Mouse (Mus musculus): ENCODE measurements around the gene Rps7. TPM values are rescaled to one million over a fixed set of nuclear protein-coding genes. Genes with fewer than 3 reads are reported as not detected.

The Rps7 gene
- total and polyA plus RNA-seq, 3 experiments, result 753 to 3,047 (median 2,570) TPM

- Histone ChIP-seq H3K4me2 (ENCODE audit: insufficient read depth, low read depth, poor library complexity, severe bottlenecking) (no peak overlapping the region), H3K36me3 (replicated peaks in 1 of 2; ENCODE audit: control insufficient read depth in 1 of 2, insufficient read depth in 1 of 2, low read length in 1 of 2) (peaks cover 7 to 14% of the 10 kb centered on the region in 2 experiments), H3K79me2 (replicated peaks; ENCODE audit: control insufficient read depth, extremely low read depth, insufficient read depth, poor library complexity, severe bottlenecking) (no peaks in the 10 kb centered on the region), H3K4me3 (replicated peaks in 1 of 3; ENCODE audit: low read depth in 2 of 3, low read length in 2 of 3, poor library complexity in 1 of 3) (no peak overlapping the region), H3K9ac (ENCODE audit: insufficient read depth, low read depth) (no peak overlapping the region), H3K4me1 (ENCODE audit: control insufficient read depth in 1 of 2, insufficient read depth in 2 of 2) (peaks cover 0 to 15% of the 10 kb centered on the region in 2 experiments; a peak in 2 of 4 replicates), H3K27me3 (replicated peaks) (peaks cover 25% of the 10 kb centered on the region), H3K27ac (ENCODE audit: insufficient read depth, low read depth) (no peak overlapping the region), H3K9me3 (replicated peaks; ENCODE audit: low read length) (no peaks in the 10 kb centered on the region)
- in situ Hi-C loops (cut with MboI; ENCODE audit: low pct_ligation_motif_present, low pct_unique_long_range_greater_than_20kb, low sequenced_read_pairs) (no loop called here), dilution Hi-C loops (cut with MboI; ENCODE audit: extremely low pct_ligation_motif_present, extremely low pct_unique_long_range_greater_than_20kb, low sequenced_read_pairs) (no loop called here)
- DNase-seq (ENCODE audit: extremely low read depth), result no peak
- no peak for TF ChIP-seq ELF1 (IDR thresholded peaks at IDR 0.05; ENCODE audit: low read depth, low read length)
Observed at GRCm38 (mm10) chr12:28624251-28624650, 11.5 kb downstream of the Rps7 start.

- dilution Hi-C loops (cut with MboI; ENCODE audit: extremely low pct_ligation_motif_present, extremely low pct_unique_long_range_greater_than_20kb, low sequenced_read_pairs) (no loop called here), in situ Hi-C loops (cut with MboI; ENCODE audit: low pct_ligation_motif_present, low pct_unique_long_range_greater_than_20kb, low sequenced_read_pairs) (no loop called here)
- Histone ChIP-seq H3K4me2 (ENCODE audit: insufficient read depth, low read depth, poor library complexity, severe bottlenecking) (no peak within 1 kb of the TSS), H3K79me2 (replicated peaks; ENCODE audit: control insufficient read depth, extremely low read depth, insufficient read depth, poor library complexity, severe bottlenecking) (no peaks in the 10 kb centered on the region), H3K4me1 (ENCODE audit: control insufficient read depth in 1 of 2, insufficient read depth in 2 of 2) (peaks cover 0 to 7% of the 10 kb centered on the region in 2 experiments; a peak in 1 of 4 replicates), H3K4me3 (replicated peaks in 1 of 3; ENCODE audit: low read depth in 2 of 3, low read length in 2 of 3, poor library complexity in 1 of 3) (no peak within 1 kb of the TSS), H3K27me3 (replicated peaks) (peaks cover 28% of the 10 kb centered on the region), H3K9me3 (replicated peaks; ENCODE audit: low read length) (no peaks in the 10 kb centered on the region), H3K27ac (ENCODE audit: insufficient read depth, low read depth) (no peak within 1 kb of the TSS), H3K9ac (ENCODE audit: insufficient read depth, low read depth) (no peak within 1 kb of the TSS), H3K36me3 (replicated peaks in 1 of 2; ENCODE audit: control insufficient read depth in 1 of 2, insufficient read depth in 1 of 2, low read length in 1 of 2) (peaks cover 0 to 3% of the 10 kb centered on the region in 2 experiments)
- TF ChIP-seq BHLHE40 (IDR thresholded peaks at IDR 0.05; ENCODE audit: low read depth, low read length), result no peak
- no peak for TF ChIP-seq ZKSCAN1 (IDR thresholded peaks at IDR 0.05; ENCODE audit: borderline replicate concordance, low read depth, low read length)
- TF ChIP-seq MAZ (IDR thresholded peaks at IDR 0.05; ENCODE audit: low read depth, low read length), result no peak
- no peak for TF ChIP-seq MAX (IDR thresholded peaks at IDR 0.05; ENCODE audit: low read length)
- no peak for TF ChIP-seq GABPA (IDR thresholded peaks at IDR 0.05; ENCODE audit: insufficient replicate concordance, low read depth, low read length)
- TF ChIP-seq TCF12 (IDR thresholded peaks at IDR 0.05; ENCODE audit: low read depth, low read length), result no peak
- no peak for TF ChIP-seq E2F4 (IDR thresholded peaks at IDR 0.05; ENCODE audit: insufficient replicate concordance, low read depth, low read length)
- no peak for TF ChIP-seq RAD21 (IDR thresholded peaks at IDR 0.05; ENCODE audit: low read depth, low read length)
- TF ChIP-seq ETS1 (conservative IDR thresholded peaks at IDR 0.05; ENCODE audit: low read depth, low read length), result no peak
- TF ChIP-seq MXI1 (IDR thresholded peaks at IDR 0.05; ENCODE audit: low read depth, low read length), result no peak
- no peak for TF ChIP-seq PAX5 (IDR thresholded peaks at IDR 0.05; ENCODE audit: low read length)
- no peak for DNase-seq (ENCODE audit: extremely low read depth)
Observed at GRCm38 (mm10) chr12:28623195-28623594, 12.6 kb downstream of the Rps7 start, which contains the start of gene Colec11. TSS of gene Colec11 (minus strand) at chr12:28623377.

GRCm38 (mm10) chr12:28622641-28623040, 13.1 kb downstream of the Rps7 start:
- no peak overlapping the region for H3K27ac ChIP-seq (ENCODE audit: insufficient read depth, low read depth)
- dilution Hi-C loops (cut with MboI; ENCODE audit: extremely low pct_ligation_motif_present, extremely low pct_unique_long_range_greater_than_20kb, low sequenced_read_pairs) (no loop called here), in situ Hi-C loops (cut with MboI; ENCODE audit: low pct_ligation_motif_present, low pct_unique_long_range_greater_than_20kb, low sequenced_read_pairs) (no loop called here)
- H3K4me3 ChIP-seq (replicated peaks in 1 of 3; ENCODE audit: low read depth in 2 of 3, low read length in 2 of 3, poor library complexity in 1 of 3), result no peak overlapping the region
- no peak for DNase-seq (ENCODE audit: extremely low read depth)
- H3K9ac ChIP-seq (ENCODE audit: insufficient read depth, low read depth), result no peak overlapping the region
- H3K9me3 ChIP-seq (replicated peaks; ENCODE audit: low read length), result no peaks in the 10 kb centered on the region
- H3K79me2 ChIP-seq (replicated peaks; ENCODE audit: control insufficient read depth, extremely low read depth, insufficient read depth, poor library complexity, severe bottlenecking), result no peaks in the 10 kb centered on the region
- H3K4me1 ChIP-seq (ENCODE audit: control insufficient read depth in 1 of 2, insufficient read depth in 2 of 2), result peaks cover 0 to 3% of the 10 kb centered on the region in 2 experiments; a peak in 1 of 4 replicates
- no peaks in the 10 kb centered on the region for H3K36me3 ChIP-seq (replicated peaks in 1 of 2; ENCODE audit: control insufficient read depth in 1 of 2, insufficient read depth in 1 of 2, low read length in 1 of 2)
- peaks cover 29% of the 10 kb centered on the region for H3K27me3 ChIP-seq (replicated peaks)
- H3K4me2 ChIP-seq (ENCODE audit: insufficient read depth, low read depth, poor library complexity, severe bottlenecking), result no peak overlapping the region
- no peak for TF ChIP-seq CHD1 (IDR thresholded peaks at IDR 0.05; ENCODE audit: low read depth, low read length)
- no peak for TF ChIP-seq NRF1 (IDR thresholded peaks at IDR 0.05; ENCODE audit: low read depth, low read length)
- TF ChIP-seq EP300 (IDR thresholded peaks at IDR 0.05; ENCODE audit: low read length), result no peak
- no peak for TF ChIP-seq SIN3A (IDR thresholded peaks at IDR 0.05; ENCODE audit: low read length)
- TF ChIP-seq UBTF (IDR thresholded peaks at IDR 0.05; ENCODE audit: low read depth, low read length), result no peak
- TF ChIP-seq CHD2 (IDR thresholded peaks at IDR 0.05; ENCODE audit: low read length), result no peak
- TF ChIP-seq POLR2AphosphoS2 (IDR thresholded peaks at IDR 0.05; ENCODE audit: low read depth, low read length), result no peak
- no peak for TF ChIP-seq SMC3 (IDR thresholded peaks at IDR 0.05; ENCODE audit: low read depth, low read length)
- no peak for TF ChIP-seq ETS1 (conservative IDR thresholded peaks at IDR 0.05; ENCODE audit: low read depth, low read length)
- no peak for TF ChIP-seq ELF1 (IDR thresholded peaks at IDR 0.05; ENCODE audit: low read depth, low read length)
- no peak for TF ChIP-seq KAT2A (IDR thresholded peaks at IDR 0.05; ENCODE audit: insufficient replicate concordance, low read length)
- no peak for TF ChIP-seq MXI1 (IDR thresholded peaks at IDR 0.05; ENCODE audit: low read depth, low read length)
- TF ChIP-seq TCF12 (IDR thresholded peaks at IDR 0.05; ENCODE audit: low read depth, low read length), result no peak
- TF ChIP-seq HCFC1 (IDR thresholded peaks at IDR 0.05; ENCODE audit: low read depth, low read length), result no peak
- no peak for TF ChIP-seq MAX (IDR thresholded peaks at IDR 0.05; ENCODE audit: low read length)
- no peak for TF ChIP-seq NELFE (IDR thresholded peaks at IDR 0.05; ENCODE audit: low read depth, low read length)
- TF ChIP-seq JUN (IDR thresholded peaks at IDR 0.05; ENCODE audit: insufficient read depth, low read depth, low read length), result no peak
- no peak for TF ChIP-seq MAFK (IDR thresholded peaks at IDR 0.05; ENCODE audit: insufficient replicate concordance, low read length)

All from CH12.LX (cell line).